Mouse (Mus musculus): ENCODE data around the gene Fndc3a. TPM values are rescaled to one million over a fixed set of nuclear protein-coding genes. Genes with fewer than 3 reads are reported as not detected.

Fndc3a gene
- polyA plus RNA-seq, 1 experiment from 2014 or later: 30.2 TPM

DNA sequence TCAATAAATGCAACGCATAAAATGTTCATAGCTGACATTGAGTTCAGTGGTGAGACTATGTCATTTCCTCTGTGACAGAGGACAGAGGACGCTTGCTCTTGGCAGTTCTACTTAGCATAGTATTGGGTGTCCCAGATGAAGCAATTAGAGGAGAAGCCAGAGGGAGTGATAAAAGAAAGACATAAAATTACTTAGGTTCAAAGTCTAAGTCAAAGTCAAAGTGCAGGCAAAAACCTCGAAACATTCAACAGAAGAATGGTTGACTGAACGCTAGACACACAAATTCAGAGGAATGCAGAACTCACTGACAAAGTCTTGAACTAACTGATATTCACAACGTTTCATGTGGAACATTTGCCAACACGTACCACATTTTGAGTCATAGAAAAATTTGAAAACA is 191.0 kb downstream of the Fndc3a start:
- Histone ChIP-seq H3K4me3 (ENCODE audit: low read depth, low read length) (no peak overlapping the region), H3K36me3 (ENCODE audit: insufficient read depth) (no peaks in the 10 kb centered on the region), H3K27ac (ENCODE audit: low read depth) (no peak overlapping the region), H3K9me3 (ENCODE audit: low read depth, low read length) (no peaks in the 10 kb centered on the region), H3K9ac (no peak overlapping the region), H3K4me1 (ENCODE audit: insufficient read depth) (no peaks in the 10 kb centered on the region), H3K4me2 (no peak overlapping the region), H3K27me3 (ENCODE audit: insufficient read depth, low read length) (no peaks in the 10 kb centered on the region)
- ATAC-seq (ENCODE audit: insufficient read depth) (no peak), DNase-seq (no peak)
- 67% methylated on average over 6 of the region's 6 CpGs for WGBS
- TF ChIP-seq CTCF (IDR thresholded peaks at IDR 0.05; ENCODE audit: low read depth): no peak

DNA sequence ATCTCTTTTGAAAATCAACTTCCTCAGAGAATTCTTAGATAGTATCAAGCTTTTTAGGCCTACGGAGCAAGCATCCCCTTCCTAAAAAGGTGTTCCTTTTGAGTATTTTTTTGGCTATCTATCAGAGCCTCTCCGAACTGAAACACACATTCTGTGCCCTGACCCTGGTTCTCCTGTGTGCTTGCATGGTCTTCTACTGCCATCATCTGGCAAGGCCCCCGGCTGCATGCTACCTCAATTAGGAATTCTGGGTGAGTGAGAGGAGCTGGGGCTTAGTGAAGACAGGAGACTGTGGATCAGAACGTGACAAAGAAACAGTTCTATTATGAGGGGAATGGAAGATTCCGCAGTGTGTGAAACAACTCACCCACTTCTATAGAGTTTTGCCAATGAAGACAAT is 193.4 kb downstream of the Fndc3a start:
- TF ChIP-seq CTCF (IDR thresholded peaks at IDR 0.05; ENCODE audit: low read depth): peak; percentile 86

DNA sequence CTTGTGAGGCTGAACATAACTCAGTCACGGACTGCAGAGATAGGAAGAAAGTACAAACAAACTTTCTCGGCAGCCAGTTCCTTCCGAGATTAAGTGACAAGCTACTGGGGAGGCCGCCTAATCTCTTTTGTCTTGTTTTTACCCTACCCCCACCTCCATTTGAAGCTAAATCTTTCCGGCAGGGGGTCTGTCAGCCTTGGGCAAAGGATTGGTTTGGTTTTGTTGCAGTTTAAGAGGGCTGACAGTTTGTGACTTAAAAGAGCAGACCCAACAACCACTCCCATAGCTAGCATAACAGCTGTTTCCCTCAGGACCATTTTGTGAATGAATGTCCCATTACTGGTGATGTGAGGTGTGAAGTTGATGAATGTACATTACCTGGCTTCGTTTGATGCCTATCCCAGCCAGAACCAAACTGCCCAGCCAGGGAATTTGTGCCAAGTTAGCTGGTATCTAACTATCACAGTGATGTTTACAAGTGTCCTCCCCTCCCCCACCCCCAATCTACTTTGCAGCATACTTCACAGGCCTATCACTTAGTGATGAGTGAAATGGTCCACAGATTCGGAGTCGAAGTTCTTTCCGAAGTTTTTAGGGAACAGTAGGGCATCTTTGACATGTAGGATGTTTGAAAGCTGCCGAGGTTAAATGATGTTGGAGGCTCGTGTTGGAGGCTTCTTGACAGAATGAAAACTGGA is 202.9 kb downstream of the Fndc3a start:
- H3K4me1 ChIP-seq (ENCODE audit: insufficient read depth): peaks cover 6% of the 10 kb centered on the region; the same call in 1 of the 2 replicates
- ATAC-seq (ENCODE audit: insufficient read depth): peak; percentile 14; the same call in 1 of the 2 replicates
- WGBS: 7% methylated on average over 11 of the region's 11 CpGs
- H3K4me2 ChIP-seq: peak overlapping the region; percentile 67
- peak overlapping the region; percentile 30 for H3K9ac ChIP-seq
- no peaks in the 10 kb centered on the region for H3K9me3 ChIP-seq (ENCODE audit: low read depth, low read length)
- no peaks in the 10 kb centered on the region for H3K36me3 ChIP-seq (ENCODE audit: insufficient read depth)
- no peak overlapping the region for H3K27ac ChIP-seq (ENCODE audit: low read depth)
- DNase-seq: peak; percentile 7
- TF ChIP-seq CTCF (IDR thresholded peaks at IDR 0.05; ENCODE audit: low read depth): no peak
- H3K4me3 ChIP-seq (ENCODE audit: low read depth, low read length): peak overlapping the region; percentile 21
- H3K27me3 ChIP-seq (ENCODE audit: insufficient read depth, low read length): no peaks in the 10 kb centered on the region

More for the DNA sequence above, 193.4 kb downstream of the Fndc3a start:
- Histone ChIP-seq H3K4me3 (ENCODE audit: low read depth, low read length) (no peak overlapping the region), H3K27me3 (ENCODE audit: insufficient read depth, low read length) (no peaks in the 10 kb centered on the region), H3K27ac (ENCODE audit: low read depth) (no peak overlapping the region), H3K36me3 (ENCODE audit: insufficient read depth) (no peaks in the 10 kb centered on the region), H3K9me3 (ENCODE audit: low read depth, low read length) (no peaks in the 10 kb centered on the region), H3K4me2 (no peak overlapping the region), H3K4me1 (ENCODE audit: insufficient read depth) (no peaks in the 10 kb centered on the region), H3K9ac (no peak overlapping the region)
- DNase-seq (peak; percentile 80), ATAC-seq (ENCODE audit: insufficient read depth) (peak; percentile 65; the same call in 1 of the 2 replicates)
- WGBS: 24% methylated on average over 5 of the region's 5 CpGs

DNA sequence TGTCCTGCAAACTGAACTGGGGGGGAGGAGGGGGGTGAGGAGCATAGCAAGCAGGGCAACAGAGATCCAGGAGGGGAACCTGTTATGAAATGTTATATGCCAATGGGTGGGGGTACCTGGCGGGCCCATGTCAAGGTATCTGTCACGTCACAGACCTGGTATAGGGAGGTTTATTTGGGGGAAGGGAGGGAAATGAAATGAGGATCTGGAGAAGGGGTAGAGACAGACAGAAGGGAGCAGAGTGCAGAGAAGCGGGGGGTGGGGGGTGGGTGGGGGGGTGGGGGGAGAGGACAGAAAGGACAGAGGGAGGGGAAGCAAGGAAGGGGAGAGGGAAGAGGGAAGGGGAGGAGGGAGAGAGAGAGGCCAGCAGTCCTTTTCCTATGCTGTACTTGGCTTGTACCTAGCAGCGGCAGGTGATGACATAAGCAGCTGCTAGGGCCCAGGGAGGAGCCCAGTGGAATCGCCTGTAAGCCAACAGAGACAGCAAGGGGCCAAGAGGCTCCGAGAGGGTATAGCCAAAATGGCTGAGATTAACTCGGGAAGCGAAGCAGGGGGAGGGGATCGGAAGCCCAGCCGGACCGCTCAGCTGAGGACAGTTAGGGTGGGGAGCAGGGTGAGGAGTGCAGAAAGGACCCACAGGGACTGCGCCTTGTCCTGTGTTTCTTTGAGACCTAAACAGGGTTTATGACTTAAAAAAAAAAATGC is 203.6 kb downstream of the Fndc3a start:
- no peak overlapping the region; the same call in 1 of the 2 replicates for H3K27ac ChIP-seq (ENCODE audit: low read depth)
- 9% methylated on average over 11 of the region's 12 CpGs for WGBS
- H3K27me3 ChIP-seq (ENCODE audit: insufficient read depth, low read length): no peaks in the 10 kb centered on the region
- H3K4me3 ChIP-seq (ENCODE audit: low read depth, low read length): peak overlapping the region; percentile 21
- DNase-seq (peak; percentile 71), ATAC-seq (ENCODE audit: insufficient read depth) (peak; percentile 90)
- H3K9me3 ChIP-seq (ENCODE audit: low read depth, low read length): no peaks in the 10 kb centered on the region
- peak overlapping the region; percentile 30 for H3K9ac ChIP-seq
- peaks cover 6% of the 10 kb centered on the region; the same call in 1 of the 2 replicates for H3K4me1 ChIP-seq (ENCODE audit: insufficient read depth)
- no peak for TF ChIP-seq CTCF (IDR thresholded peaks at IDR 0.05; ENCODE audit: low read depth)
- H3K4me2 ChIP-seq: peak overlapping the region; percentile 67
- no peaks in the 10 kb centered on the region for H3K36me3 ChIP-seq (ENCODE audit: insufficient read depth)

DNA sequence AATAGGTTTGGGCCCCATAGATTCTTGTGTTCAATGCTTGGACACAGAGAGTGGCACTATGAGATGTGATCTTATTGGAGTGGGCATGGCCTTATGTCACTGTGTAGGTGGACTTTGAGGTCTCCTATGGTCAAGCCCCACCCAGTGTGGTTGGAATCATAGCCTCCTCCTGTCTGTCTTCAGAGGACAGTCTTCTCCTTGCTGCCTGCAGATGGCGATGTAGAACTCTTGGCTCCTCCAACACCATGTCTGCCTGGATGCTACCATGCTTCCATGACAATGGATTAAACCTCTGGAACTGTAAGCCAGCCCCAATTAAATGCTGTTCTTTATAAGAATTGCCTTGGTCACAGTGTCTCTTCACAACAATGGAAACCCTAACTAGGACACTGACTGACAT is 204.8 kb downstream of the Fndc3a start:
- Histone ChIP-seq H3K4me3 (ENCODE audit: low read depth, low read length) (no peak overlapping the region), H3K27ac (ENCODE audit: low read depth) (no peak overlapping the region), H3K4me2 (no peak overlapping the region), H3K4me1 (ENCODE audit: insufficient read depth) (peaks cover 6% of the 10 kb centered on the region; the same call in 1 of the 2 replicates), H3K36me3 (ENCODE audit: insufficient read depth) (no peaks in the 10 kb centered on the region), H3K9me3 (ENCODE audit: low read depth, low read length) (no peaks in the 10 kb centered on the region), H3K9ac (no peak overlapping the region), H3K27me3 (ENCODE audit: insufficient read depth, low read length) (no peaks in the 10 kb centered on the region)
- WGBS: 100% methylated on average over 1 of the region's 1 CpGs
- DNase-seq: no peak
- TF ChIP-seq CTCF (IDR thresholded peaks at IDR 0.05; ENCODE audit: low read depth): 0 out of 2 replicates have a peak, but pooled peaks have one; percentile 16
- ATAC-seq (ENCODE audit: insufficient read depth): no peak

DNA sequence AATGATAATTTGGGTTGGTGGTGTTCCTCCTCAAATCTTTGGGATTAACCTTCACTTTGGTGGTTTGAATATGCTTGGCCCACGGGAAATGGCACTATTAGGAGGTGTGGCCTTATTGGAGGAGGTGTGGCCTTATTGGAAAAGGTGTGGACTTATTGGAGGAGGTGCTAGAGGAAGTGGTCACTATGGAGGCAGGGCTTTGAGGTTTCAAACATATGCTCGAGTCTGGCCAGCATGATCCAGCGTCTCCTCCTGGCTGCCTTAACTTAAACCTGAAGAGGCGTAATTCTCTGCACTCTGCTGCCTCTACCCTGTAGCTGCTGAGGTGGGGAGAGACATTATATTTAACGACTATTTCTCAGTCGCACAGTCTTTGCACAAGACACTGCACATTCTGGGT is 206.6 kb downstream of the Fndc3a start:
- no peak for ATAC-seq (ENCODE audit: insufficient read depth)
- H3K27me3 ChIP-seq (ENCODE audit: insufficient read depth, low read length): no peaks in the 10 kb centered on the region
- peaks cover 6% of the 10 kb centered on the region; the same call in 1 of the 2 replicates for H3K4me1 ChIP-seq (ENCODE audit: insufficient read depth)
- H3K27ac ChIP-seq (ENCODE audit: low read depth): no peak overlapping the region
- no peak overlapping the region for H3K9ac ChIP-seq
- no peak for TF ChIP-seq CTCF (IDR thresholded peaks at IDR 0.05; ENCODE audit: low read depth)
- no peak overlapping the region for H3K4me3 ChIP-seq (ENCODE audit: low read depth, low read length)
- H3K36me3 ChIP-seq (ENCODE audit: insufficient read depth): no peaks in the 10 kb centered on the region
- WGBS: 44% methylated on average over 6 of the region's 6 CpGs
- no peaks in the 10 kb centered on the region for H3K9me3 ChIP-seq (ENCODE audit: low read depth, low read length)
- H3K4me2 ChIP-seq: no peak overlapping the region
- no peak for DNase-seq

DNA sequence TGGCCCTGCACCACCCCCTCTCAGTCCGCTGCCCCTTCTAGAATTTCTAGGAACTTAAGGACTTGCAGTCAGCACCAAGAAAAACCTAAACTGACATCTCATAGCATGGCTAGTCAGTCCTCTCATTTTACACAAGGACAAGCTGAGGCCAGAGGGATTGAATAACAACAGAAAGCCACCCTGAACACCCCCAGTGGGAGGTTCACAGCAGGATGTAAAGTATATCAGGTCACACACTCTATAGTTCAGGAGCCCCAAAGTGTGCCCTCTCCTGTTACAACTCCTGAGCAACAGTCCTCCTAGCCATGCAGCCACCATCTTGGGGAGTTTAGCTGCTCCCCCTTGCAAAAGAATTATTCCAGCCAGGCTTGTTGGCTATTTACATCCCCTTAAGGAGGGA is 216.0 kb downstream of the Fndc3a start:
- no peak overlapping the region for H3K4me2 ChIP-seq
- H3K27ac ChIP-seq (ENCODE audit: low read depth): no peak overlapping the region
- no peaks in the 10 kb centered on the region for H3K36me3 ChIP-seq (ENCODE audit: insufficient read depth)
- H3K9me3 ChIP-seq (ENCODE audit: low read depth, low read length): no peaks in the 10 kb centered on the region
- H3K4me3 ChIP-seq (ENCODE audit: low read depth, low read length): no peak overlapping the region
- 88% methylated on average over 1 of the region's 1 CpGs for WGBS
- H3K27me3 ChIP-seq (ENCODE audit: insufficient read depth, low read length): no peaks in the 10 kb centered on the region
- no peak for TF ChIP-seq CTCF (IDR thresholded peaks at IDR 0.05; ENCODE audit: low read depth)
- no peak for ATAC-seq (ENCODE audit: insufficient read depth)
- no peak for DNase-seq
- no peak overlapping the region for H3K9ac ChIP-seq
- no peaks in the 10 kb centered on the region for H3K4me1 ChIP-seq (ENCODE audit: insufficient read depth)

All from lung, embryonic 14.5 days (tissue).